Mouse (Mus musculus) MEL (cell line): Measurements from ENCODE around the gene Tgtp2. TPM values are rescaled to one million over a fixed set of nuclear protein-coding genes. Genes with fewer than 3 reads are reported as not detected.
A peak's percentile ranks its signal among the peaks of the same experiment; 100 is the strongest.

Experiments used
- DNase-seq: peaks from one replicate; pipeline ENCODE4 v3.0.0; 2011; ENCODE audit warnings: low read depth, low spot score
- H3K27ac ChIP-seq: 2 replicates; pipeline ENCODE4 v1.5.1; 2012; ENCODE audit warnings: low read depth, mild to moderate bottlenecking, control low read depth, low read length, moderate library complexity; ENCODE audit not compliant: control insufficient read depth
- H3K27me3 ChIP-seq, 2 experiments: fragments of 150-350 bp in 1 of 2; sonication (generic) in 1 of 2; 2 replicates each; pipeline ENCODE4 v1.6.1; 2012; ENCODE audit warnings: low read length in 2 of 2, mild to moderate bottlenecking in 2 of 2, improper control_type of control experiment in 1 of 2, moderate library complexity in 1 of 2; ENCODE audit not compliant: insufficient read depth in 2 of 2, control insufficient read depth in 1 of 2
- H3K36me3 ChIP-seq, 2 experiments: 2 replicates each; pipeline ENCODE4 v1.6.1; 2012 to 2014; ENCODE audit warnings: low read length in 2 of 2, improper control_type of control experiment in 1 of 2, inconsistent platforms in 1 of 2, mild to moderate bottlenecking in 1 of 2; ENCODE audit not compliant: insufficient read depth in 2 of 2, control insufficient read depth in 1 of 2
- H3K4me1 ChIP-seq, 2 experiments: fragments of 150-350 bp in 1 of 2; sonication (generic) in 1 of 2; 2 replicates each; pipeline ENCODE4 v1.6.1; 2012; ENCODE audit warnings: low read length in 2 of 2, improper control_type of control experiment in 1 of 2, mild to moderate bottlenecking in 1 of 2; ENCODE audit not compliant: insufficient read depth in 2 of 2, control insufficient read depth in 1 of 2
- H3K4me3 ChIP-seq, 2 experiments: fragments of 150-350 bp in 1 of 2; sonication (generic) in 1 of 2; 2 replicates each; pipeline ENCODE4 v1.5.1; 2012; ENCODE audit warnings: low read depth in 2 of 2, low read length in 2 of 2, mild to moderate bottlenecking in 2 of 2, moderate library complexity in 2 of 2, control low read depth in 1 of 2, improper control_type of control experiment in 1 of 2; ENCODE audit not compliant: control insufficient read depth in 1 of 2, insufficient read depth in 1 of 2
- H3K79me2 ChIP-seq: 2 replicates; pipeline ENCODE4 v1.6.1; 2012; ENCODE audit warnings: mild to moderate bottlenecking, low read length, moderate library complexity; ENCODE audit not compliant: control insufficient read depth, poor library complexity, insufficient read depth
- H3K9ac ChIP-seq: 2 replicates; pipeline ENCODE4 v1.6.1; 2012; ENCODE audit warnings: low read depth, mild to moderate bottlenecking, control low read depth, low read length, moderate library complexity; ENCODE audit not compliant: control insufficient read depth, poor library complexity, severe bottlenecking
- H3K9me3 ChIP-seq: fragments of 150-350 bp; sonication (generic); replicated peaks from 2 replicates; pipeline ENCODE4 v1.6.1; 2012; ENCODE audit warnings: mild to moderate bottlenecking, low read length, improper control_type of control experiment, moderate library complexity; ENCODE audit not compliant: insufficient read depth
- BHLHE40 ChIP-seq: IDR thresholded peaks from 2 replicates; pipeline ENCODE4 v1.6.1; 2012; ENCODE audit warnings: low read depth, mild to moderate bottlenecking, inconsistent platforms, low read length, improper control_type of control experiment, borderline replicate concordance
- CHD1 ChIP-seq: IDR thresholded peaks from 2 replicates; pipeline ENCODE4 v1.6.1; 2012; ENCODE audit warnings: low read depth, mild to moderate bottlenecking, inconsistent platforms, low read length, improper control_type of control experiment
- CHD2 ChIP-seq: IDR thresholded peaks from 2 replicates; pipeline ENCODE4 v1.6.1; 2011; ENCODE audit warnings: low read length, improper control_type of control experiment
- CTCF ChIP-seq, 3 experiments: IDR thresholded peaks in 2 of 3; conservative IDR thresholded peaks in 1 of 3; 2 replicates each; pipeline ENCODE4 v1.5.1; 2011 to 2012; ENCODE audit warnings: low read length in 3 of 3, low read depth in 2 of 3, mild to moderate bottlenecking in 2 of 3, improper control_type of control experiment in 1 of 3, inconsistent platforms in 1 of 3, mixed read lengths in 1 of 3, moderate library complexity in 1 of 3; ENCODE audit not compliant: control insufficient read depth in 1 of 3, insufficient read depth in 1 of 3, poor library complexity in 1 of 3, severe bottlenecking in 1 of 3
- ELF1 ChIP-seq: IDR thresholded peaks from 2 replicates; pipeline ENCODE4 v1.6.1; 2014; ENCODE audit warnings: low read depth, mild to moderate bottlenecking, inconsistent platforms, low read length, improper control_type of control experiment, moderate library complexity
- EP300 ChIP-seq, 2 experiments: IDR thresholded peaks; 2 replicates each; pipeline ENCODE4 v1.6.1; 2011; ENCODE audit warnings: improper control_type of control experiment in 2 of 2, low read length in 2 of 2, low read depth in 1 of 2, mild to moderate bottlenecking in 1 of 2
- GATA1 ChIP-seq: IDR thresholded peaks from 2 replicates; pipeline ENCODE4 v1.6.1; 2011; ENCODE audit warnings: low read depth, low read length, improper control_type of control experiment
- KAT2A ChIP-seq: conservative IDR thresholded peaks from 2 replicates; pipeline ENCODE4 v1.6.1; 2012; ENCODE audit warnings: low read depth, low read length, improper control_type of control experiment, inconsistent platforms
- MAX ChIP-seq: IDR thresholded peaks from 2 replicates; pipeline ENCODE4 v1.6.1; 2011; ENCODE audit warnings: low read length, improper control_type of control experiment
- MEF2A ChIP-seq: IDR thresholded peaks from 2 replicates; pipeline ENCODE4 v1.6.1; 2014; ENCODE audit warnings: low read depth, mild to moderate bottlenecking, inconsistent platforms, low read length, improper control_type of control experiment; ENCODE audit not compliant: poor library complexity, insufficient replicate concordance, severe bottlenecking; ENCODE audit errors: extremely low read depth
- MYC ChIP-seq: IDR thresholded peaks from 2 replicates; pipeline ENCODE4 v1.6.1; 2011; ENCODE audit warnings: low read depth, mild to moderate bottlenecking, low read length, improper control_type of control experiment, moderate library complexity
- NELFE ChIP-seq: IDR thresholded peaks from 2 replicates; pipeline ENCODE4 v1.6.1; 2011; ENCODE audit warnings: low read depth, low read length, improper control_type of control experiment
- NRF1 ChIP-seq: IDR thresholded peaks from 2 replicates; pipeline ENCODE4 v1.6.1; 2014; ENCODE audit warnings: low read depth, mild to moderate bottlenecking, inconsistent platforms, low read length, improper control_type of control experiment, moderate library complexity; ENCODE audit not compliant: poor library complexity, insufficient read depth, severe bottlenecking
- RCOR1 ChIP-seq: IDR thresholded peaks from 2 replicates; pipeline ENCODE4 v1.6.1; 2012; ENCODE audit warnings: low read depth, mild to moderate bottlenecking, inconsistent platforms, low read length, improper control_type of control experiment
- SIN3A ChIP-seq: IDR thresholded peaks from 2 replicates; pipeline ENCODE4 v1.6.1; 2012; ENCODE audit warnings: low read length, improper control_type of control experiment, inconsistent platforms
- SMC3 ChIP-seq: IDR thresholded peaks from 2 replicates; pipeline ENCODE4 v1.6.1; 2011; ENCODE audit warnings: low read depth, low read length, improper control_type of control experiment
- TAL1 ChIP-seq: IDR thresholded peaks from 2 replicates; pipeline ENCODE4 v1.6.1; 2012; ENCODE audit warnings: mild to moderate bottlenecking, inconsistent platforms, low read length, moderate library complexity, mixed read lengths
- TCF12 ChIP-seq: IDR thresholded peaks from 2 replicates; pipeline ENCODE4 v1.6.1; 2014; ENCODE audit warnings: low read depth, mild to moderate bottlenecking, inconsistent platforms, low read length, improper control_type of control experiment, moderate library complexity
- USF1 ChIP-seq: IDR thresholded peaks from 2 replicates; pipeline ENCODE4 v1.6.1; 2014; ENCODE audit warnings: low read depth, mild to moderate bottlenecking, inconsistent platforms, low read length, improper control_type of control experiment, moderate library complexity
- USF2 ChIP-seq, 2 experiments: IDR thresholded peaks; 2 replicates each; pipeline ENCODE4 v1.6.1; 2011 to 2012; ENCODE audit warnings: improper control_type of control experiment in 2 of 2, low read length in 2 of 2, borderline replicate concordance in 1 of 2, inconsistent platforms in 1 of 2, low read depth in 1 of 2, mild to moderate bottlenecking in 1 of 2; ENCODE audit not compliant: insufficient read depth in 1 of 2
- ZMIZ1 ChIP-seq: IDR thresholded peaks from 2 replicates; pipeline ENCODE4 v1.6.1; 2012; ENCODE audit warnings: low read depth, mild to moderate bottlenecking, inconsistent platforms, low read length, improper control_type of control experiment, moderate library complexity
- ZNF384 ChIP-seq: IDR thresholded peaks from 2 replicates; pipeline ENCODE4 v1.6.1; 2012; ENCODE audit warnings: low read depth, mild to moderate bottlenecking, inconsistent platforms, low read length, improper control_type of control experiment
- polyA plus RNA-seq, 2 experiments: library from polyadenylated mRNA; stranded (reverse) in 1 of 2; unstranded in 1 of 2; fragments of >175 nt in 1 of 2; fragments of >200 nt in 1 of 2; gene quantifications; 2 replicates each; pipeline versions ENCODE4 v1.2.1 to v1.2.4; 2012; ENCODE audit warnings: low replicate concordance in 2 of 2, low read depth in 1 of 2; ENCODE audit not compliant: insufficient read length in 2 of 2, insufficient read depth in 1 of 2, missing spikeins in 1 of 2
- total RNA-seq: library from RNA; depleted of rRNA; stranded (reverse); fragments of 300-350 nt; gene quantifications from 2 replicates; pipeline ENCODE4 v1.2.3, GENCODE M21; 2012

Gene Tgtp2
- total and polyA plus RNA-seq, 3 experiments, result 0.54 to 0.77 TPM; not detected in 1

DNA sequence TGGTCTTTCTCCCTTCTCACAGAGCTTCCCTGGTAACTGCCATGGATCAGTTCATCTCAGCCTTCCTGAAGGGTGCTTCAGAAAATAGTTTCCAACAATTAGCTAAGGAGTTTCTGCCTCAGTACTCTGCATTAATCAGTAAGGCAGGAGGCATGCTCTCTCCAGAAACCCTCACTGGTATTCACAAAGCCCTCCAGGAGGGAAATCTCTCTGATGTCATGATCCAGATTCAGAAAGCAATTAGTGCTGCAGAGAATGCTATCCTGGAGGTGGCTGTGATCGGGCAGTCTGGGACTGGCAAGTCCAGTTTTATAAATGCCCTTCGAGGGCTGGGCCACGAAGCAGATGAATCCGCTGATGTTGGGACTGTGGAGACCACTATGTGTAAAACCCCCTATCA is 31.4 kb upstream of the Tgtp2 start:
- Histone ChIP-seq H3K4me1 (peaks cover 16 to 21% of the 10 kb centered on the region in 2 experiments), H3K36me3 (peaks cover 6 to 32% of the 10 kb centered on the region in 2 experiments; a peak in 3 of 4 replicates)
- no peak for TF ChIP-seq CHD2
- TF ChIP-seq SMC3, result no peak
- no peak for TF ChIP-seq NRF1

DNA sequence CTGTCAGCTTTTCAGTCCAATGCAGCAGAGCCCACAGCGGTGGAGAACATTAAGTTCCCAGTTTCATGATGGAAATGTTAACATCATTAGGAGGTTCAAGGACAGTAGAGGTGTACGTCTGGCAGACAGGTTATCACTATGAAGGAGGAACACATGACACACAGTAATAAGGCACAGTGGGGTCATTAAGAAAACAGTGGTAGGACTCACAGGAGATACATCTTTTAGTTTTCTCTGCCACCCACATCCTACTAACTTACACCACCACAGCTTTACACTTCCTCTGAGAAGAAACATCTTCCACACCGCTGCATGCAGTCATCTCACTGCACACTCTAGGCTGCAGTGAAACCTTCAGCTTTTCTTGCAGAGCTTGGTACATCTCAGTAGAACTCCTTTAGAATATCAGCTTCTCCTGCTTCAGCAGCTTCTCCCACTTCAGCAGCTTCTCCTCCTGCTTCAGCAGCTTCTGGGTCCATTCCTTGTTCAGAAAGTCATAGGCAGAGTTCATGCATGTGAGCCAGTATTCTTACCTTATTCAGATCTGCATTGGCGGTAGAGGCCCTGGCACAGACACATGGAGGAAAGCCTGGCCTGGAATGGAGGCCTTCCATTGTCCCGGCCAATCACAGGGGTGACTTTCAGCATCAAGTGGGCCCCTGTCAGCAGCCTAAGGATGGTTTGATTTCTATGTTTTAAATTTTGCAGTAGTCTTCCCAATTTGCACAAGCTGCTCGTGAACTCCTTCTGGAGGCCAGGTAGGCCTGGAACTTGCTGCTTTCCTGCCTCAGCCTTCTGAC is 30.1 kb upstream of the Tgtp2 start:
- Histone ChIP-seq H3K36me3 (peaks cover 6 to 37% of the 10 kb centered on the region in 2 experiments; a peak in 3 of 4 replicates), H3K9me3 (no peaks in the 10 kb centered on the region), H3K4me3 (no peak overlapping the region), H3K27me3 (no peaks in the 10 kb centered on the region), H3K9ac (no peak overlapping the region), H3K79me2 (no peaks in the 10 kb centered on the region), H3K4me1 (peaks cover 26 to 34% of the 10 kb centered on the region in 2 experiments), H3K27ac (no peak overlapping the region)
- DNase-seq, result no peak
- no peak for TF ChIP-seq RCOR1
- TF ChIP-seq SMC3, result no peak
- TF ChIP-seq ELF1, result no peak
- no peak for TF ChIP-seq BHLHE40
- TF ChIP-seq ZNF384, result no peak
- no peak for TF ChIP-seq ZMIZ1
- no peak for TF ChIP-seq TAL1
- no peak for TF ChIP-seq USF2 (IDR thresholded peaks at IDR 0.05; ENCODE audit: borderline replicate concordance in 1 of 2, insufficient read depth in 1 of 2, low read depth in 1 of 2, low read length in 2 of 2)

More for the DNA sequence above, 31.4 kb upstream of the Tgtp2 start:
- Histone ChIP-seq H3K9ac (no peak overlapping the region), H3K79me2 (no peaks in the 10 kb centered on the region), H3K27me3 (no peaks in the 10 kb centered on the region), H3K27ac (no peak overlapping the region), H3K4me3 (no peak overlapping the region), H3K9me3 (no peaks in the 10 kb centered on the region)
- DNase-seq, result no peak

DNA sequence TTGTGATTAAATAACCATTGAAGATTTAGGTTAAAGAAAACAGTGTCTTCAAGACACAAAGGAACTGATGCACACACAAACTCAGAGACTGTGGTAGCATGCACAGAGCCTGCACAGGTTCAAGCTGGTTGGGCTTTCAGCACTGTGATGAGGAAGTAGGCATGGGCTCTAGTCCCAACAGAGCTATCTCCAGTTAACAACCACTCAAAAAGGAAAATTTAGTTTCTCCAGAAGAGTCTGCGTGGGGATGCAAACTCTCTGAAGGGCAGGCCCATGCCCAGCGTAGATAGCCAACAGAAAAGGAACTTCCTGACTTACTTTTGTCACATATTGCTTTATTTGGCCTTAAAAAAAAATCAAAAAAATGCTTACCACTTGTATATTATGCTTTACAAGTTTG is 28.8 kb upstream of the Tgtp2 start:
- Histone ChIP-seq H3K79me2 (no peaks in the 10 kb centered on the region), H3K27me3 (no peaks in the 10 kb centered on the region), H3K9ac (no peak overlapping the region; the same call in 1 of the 2 replicates), H3K27ac (peak overlapping the region; percentile 66), H3K4me3 (no peak overlapping the region), H3K36me3 (peaks cover 6 to 47% of the 10 kb centered on the region in 2 experiments; a peak in 3 of 4 replicates), H3K4me1 (peaks cover 36 to 44% of the 10 kb centered on the region in 2 experiments), H3K9me3 (no peaks in the 10 kb centered on the region)
- DNase-seq, result peak; percentile 87
- no peak for TF ChIP-seq NELFE
- no peak for TF ChIP-seq MEF2A
- TF ChIP-seq EP300 (IDR thresholded peaks at IDR 0.05; ENCODE audit: low read depth in 1 of 2, low read length in 2 of 2), result peak; percentile 57 to 70
- peak; percentile 35; the same call in 1 of the 2 replicates for TF ChIP-seq SIN3A
- no peak for TF ChIP-seq TCF12
- TF ChIP-seq MAX, result peak; percentile 10; the same call in 1 of the 2 replicates
- TF ChIP-seq KAT2A, result no peak
- no peak for TF ChIP-seq SMC3
- TF ChIP-seq CHD1, result no peak
- no peak for TF ChIP-seq GATA1
- TF ChIP-seq CTCF (IDR thresholded peaks at IDR 0.05 in 2 of 3, conservative IDR thresholded peaks at IDR 0.05 in 1 of 3; ENCODE audit: control insufficient read depth in 1 of 3, insufficient read depth in 1 of 3, low read depth in 2 of 3, low read length in 3 of 3, poor library complexity in 1 of 3, severe bottlenecking in 1 of 3), result no peak
- TF ChIP-seq ZMIZ1, result no peak
- 0 out of 2 replicates have a peak, but pooled peaks have one; percentile 43 for TF ChIP-seq MYC
- no peak for TF ChIP-seq CHD2
- TF ChIP-seq BHLHE40, result no peak
- no peak for TF ChIP-seq USF2 (IDR thresholded peaks at IDR 0.05; ENCODE audit: borderline replicate concordance in 1 of 2, insufficient read depth in 1 of 2, low read depth in 1 of 2, low read length in 2 of 2)
- no peak for TF ChIP-seq USF1
